Mouse (Mus musculus) brain, embryonic 14.5 days (tissue): ENCODE measurements around the gene Il6ra. TPM values are rescaled to one million over a fixed set of nuclear protein-coding genes. Genes with fewer than 3 reads are reported as not detected.

Experiments
- DNase-seq: peaks from one replicate; pipeline ENCODE4 v3.0.0-alpha.2; 2011; ENCODE audit warnings: low read depth
- CTCF ChIP-seq: fragments of 200-500 bp; IDR thresholded peaks from 2 replicates; pipeline ENCODE4 v1.5.1; 2012; ENCODE audit warnings: inconsistent platforms, mild to moderate bottlenecking, moderate library complexity, borderline replicate concordance; ENCODE audit not compliant: insufficient read depth, insufficient read length; ENCODE audit errors: extremely low read depth
- POLR2A ChIP-seq: fragments of 200-500 bp; IDR thresholded peaks from 2 replicates; pipeline ENCODE4 v1.6.1; 2012; ENCODE audit warnings: mild to moderate bottlenecking, inconsistent platforms, borderline replicate concordance; ENCODE audit not compliant: poor library complexity, insufficient read depth, insufficient read length, severe bottlenecking; ENCODE audit errors: extremely low read depth
- polyA plus RNA-seq: library from polyadenylated mRNA; depleted of rRNA; stranded (reverse); fragments of >200 nt; gene quantifications from 2 replicates; pipeline ENCODE4 v1.2.3, GENCODE M21; 2012

The Il6ra gene
- polyA plus RNA-seq, 1 experiment, result 0.93 TPM

DNA sequence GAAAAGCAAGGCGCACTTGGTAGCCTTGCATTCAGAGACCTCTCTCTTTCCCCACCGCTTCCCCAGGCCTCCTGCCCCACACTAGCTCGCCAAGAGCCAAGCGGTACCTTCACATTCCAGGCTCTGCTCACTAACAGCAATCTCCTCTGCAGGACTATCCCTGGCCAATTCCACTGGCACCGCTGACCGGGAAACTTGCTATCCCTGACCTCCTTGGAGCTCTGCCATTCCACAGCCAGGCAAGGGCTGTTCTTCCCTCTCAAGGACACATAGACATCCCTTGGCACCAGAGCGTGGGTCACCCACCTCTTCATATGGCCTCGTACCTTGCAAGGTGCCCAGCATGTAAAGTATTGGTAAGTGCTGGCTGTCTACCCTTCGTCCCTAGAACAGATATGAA is 29.9 kb upstream of the Il6ra start:
- DNase-seq, result peak; percentile 12
- TF ChIP-seq POLR2A (no peak), CTCF (no peak)

DNA sequence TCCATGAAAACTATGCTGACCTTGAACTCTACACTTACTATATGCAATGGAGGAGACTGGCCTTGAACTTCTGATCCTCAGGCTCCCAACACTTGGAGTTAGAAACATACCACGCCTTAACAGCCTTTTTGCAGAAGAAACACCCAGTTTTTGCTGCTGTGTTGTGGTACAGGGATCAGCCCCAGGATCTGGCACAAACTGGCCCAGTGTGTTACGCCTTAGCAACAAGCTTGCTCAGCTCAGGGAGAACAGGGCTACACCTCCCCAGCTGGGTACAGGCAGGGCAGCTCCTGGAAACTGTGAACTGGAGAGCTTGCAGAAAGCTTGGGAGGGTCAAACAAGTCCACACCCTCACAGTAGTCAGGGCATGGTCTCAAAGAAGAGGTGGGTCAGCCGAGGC is 23.5 kb upstream of the Il6ra start:
- TF ChIP-seq POLR2A (no peak), CTCF (no peak)
- no peak for DNase-seq

DNA sequence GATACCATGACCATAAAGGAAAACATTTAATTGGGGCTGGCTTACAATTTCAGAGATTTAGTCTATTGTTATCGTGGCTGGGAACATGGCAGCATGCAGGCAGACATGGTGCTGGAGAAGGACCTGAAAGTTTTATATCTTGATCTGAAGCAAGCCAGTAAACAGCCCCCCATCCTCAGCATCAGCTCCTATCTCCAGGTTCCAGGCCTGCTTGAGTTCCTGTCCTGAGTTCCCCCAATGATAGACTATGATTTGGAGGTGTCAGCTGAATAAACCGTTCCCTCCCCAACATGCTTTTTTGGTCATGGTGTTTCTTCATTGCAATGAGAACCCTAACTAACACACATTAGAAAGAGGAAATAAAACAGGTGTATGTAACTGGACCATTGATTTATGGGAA is 19.9 kb upstream of the Il6ra start:
- TF ChIP-seq POLR2A (no peak), CTCF (no peak)

DNA sequence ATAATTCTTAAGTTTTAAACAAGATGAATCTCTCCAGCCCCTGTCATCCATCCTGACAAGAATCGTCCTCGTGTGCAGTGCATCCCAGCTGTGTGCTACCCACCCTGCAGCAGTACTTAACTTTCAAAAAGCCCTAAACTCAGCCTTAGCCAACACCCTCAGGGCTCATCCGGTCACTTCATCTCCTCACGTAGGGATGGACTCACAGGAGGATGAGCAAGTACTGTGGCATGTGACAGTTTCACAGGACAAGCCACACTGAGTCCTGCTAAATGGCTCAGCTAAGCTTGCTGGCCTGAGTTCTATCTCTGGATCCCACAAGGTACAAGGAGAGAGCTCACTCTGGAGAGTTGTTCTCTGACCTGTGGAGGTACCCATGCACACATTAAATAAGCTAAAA is 16.0 kb upstream of the Il6ra start:
- DNase-seq, result no peak
- TF ChIP-seq POLR2A, result no peak
- TF ChIP-seq CTCF, result no peak

More for the DNA sequence above, 19.9 kb upstream of the Il6ra start:
- DNase-seq, result no peak

DNA sequence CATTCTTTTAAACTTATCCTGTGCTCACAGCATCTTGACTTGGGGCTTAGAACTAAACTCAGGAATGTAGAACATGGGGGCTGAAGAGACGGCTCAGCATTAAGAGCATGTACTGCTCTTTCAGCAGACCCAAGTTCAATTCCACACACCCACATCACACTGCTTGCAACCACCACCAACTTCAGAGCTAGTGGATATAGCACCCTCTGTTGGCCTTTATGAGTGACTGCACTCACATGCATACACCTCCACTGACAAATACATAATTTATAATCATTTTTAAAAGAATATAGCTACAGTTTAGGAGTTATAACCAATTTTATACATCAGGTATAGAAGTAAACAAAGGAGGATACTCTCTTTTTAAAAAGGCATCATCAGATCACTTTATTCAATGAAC is 13.4 kb upstream of the Il6ra start:
- TF ChIP-seq POLR2A (no peak), CTCF (no peak)
- DNase-seq, result no peak

DNA sequence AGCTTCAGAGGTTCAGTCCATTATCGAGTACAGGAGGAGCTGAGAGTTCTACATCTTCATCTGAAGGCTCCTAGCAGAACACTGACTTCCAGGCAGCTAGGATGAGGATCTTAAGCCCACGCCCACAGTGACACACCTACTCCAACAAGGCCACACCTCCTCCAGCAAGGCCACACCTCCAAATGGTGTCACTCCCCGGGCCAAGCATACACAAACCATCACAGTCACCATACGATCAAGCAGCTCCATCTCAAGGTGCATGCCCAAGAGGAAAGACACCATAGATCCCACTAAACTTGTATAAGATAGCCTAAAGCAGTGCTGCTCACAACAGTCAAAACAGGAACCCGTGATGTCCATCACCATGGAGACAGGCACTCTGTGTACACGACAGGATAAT is 7.7 kb upstream of the Il6ra start:
- TF ChIP-seq CTCF, result no peak
- no peak for TF ChIP-seq POLR2A
- DNase-seq, result no peak

DNA sequence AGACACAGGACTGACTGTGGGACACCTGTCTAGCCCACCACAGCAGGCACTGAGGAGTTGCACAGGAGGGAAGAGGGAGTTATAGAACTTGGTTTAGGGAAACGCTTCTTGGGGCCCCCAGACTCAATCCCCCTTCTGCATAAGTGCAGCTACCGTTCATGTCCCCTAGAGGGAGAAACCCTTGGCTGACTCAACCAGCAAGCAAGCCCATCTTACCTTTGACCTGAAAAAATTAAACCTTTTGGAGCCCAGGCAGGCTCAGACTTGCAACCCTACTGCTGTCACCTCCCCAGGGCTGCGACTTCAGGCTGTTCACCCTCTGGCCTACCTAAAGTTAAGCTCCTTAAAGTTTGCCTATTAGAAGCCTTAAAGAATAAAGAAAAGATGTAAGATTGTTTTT is 4.4 kb upstream of the Il6ra start:
- TF ChIP-seq CTCF, result 0 out of 2 replicates have a peak, but pooled peaks have one; percentile 7
- no peak for TF ChIP-seq POLR2A
- DNase-seq, result no peak

DNA sequence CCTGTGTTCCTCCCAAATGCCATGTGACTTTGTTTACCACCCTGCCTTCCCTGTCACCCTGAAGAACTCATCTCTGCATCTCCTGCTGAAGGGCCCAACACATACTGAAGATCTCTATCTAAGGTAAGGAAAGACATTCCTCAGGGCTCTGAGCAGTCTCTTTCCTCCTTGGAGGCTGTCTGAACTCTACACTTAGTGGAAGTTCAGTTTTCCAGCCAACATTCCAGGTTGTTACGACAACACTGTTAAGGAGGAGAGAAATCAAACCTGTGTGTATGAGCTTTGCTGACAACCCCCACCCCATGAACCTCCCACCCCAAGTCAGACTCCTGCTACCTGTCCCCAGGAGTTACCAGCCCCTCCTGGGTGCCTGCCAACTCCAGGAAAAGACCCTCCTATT is 3.6 kb upstream of the Il6ra start:
- DNase-seq, result no peak
- TF ChIP-seq CTCF, result no peak
- TF ChIP-seq POLR2A, result no peak

DNA sequence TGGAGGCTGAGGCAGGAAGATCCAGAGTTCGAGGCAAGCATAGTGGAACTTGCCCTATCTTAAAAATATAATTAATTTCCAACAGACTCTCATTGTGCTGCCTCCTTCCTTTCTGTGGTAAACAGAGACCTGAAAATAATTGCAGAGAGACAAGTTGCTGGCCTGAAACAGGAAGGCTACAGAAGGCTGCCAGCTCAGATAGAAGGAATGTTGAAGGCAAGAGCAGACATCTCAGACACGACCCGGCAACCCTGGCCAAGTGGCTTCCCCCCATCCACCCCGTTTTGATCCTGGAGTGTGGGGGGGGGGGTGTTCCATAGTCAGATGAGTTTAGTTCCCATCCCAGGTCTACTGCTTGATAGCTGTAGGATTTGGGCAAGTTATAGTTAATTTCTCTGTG is 1.7 kb upstream of the Il6ra start:
- no peak for DNase-seq
- TF ChIP-seq CTCF (no peak), POLR2A (no peak)

DNA sequence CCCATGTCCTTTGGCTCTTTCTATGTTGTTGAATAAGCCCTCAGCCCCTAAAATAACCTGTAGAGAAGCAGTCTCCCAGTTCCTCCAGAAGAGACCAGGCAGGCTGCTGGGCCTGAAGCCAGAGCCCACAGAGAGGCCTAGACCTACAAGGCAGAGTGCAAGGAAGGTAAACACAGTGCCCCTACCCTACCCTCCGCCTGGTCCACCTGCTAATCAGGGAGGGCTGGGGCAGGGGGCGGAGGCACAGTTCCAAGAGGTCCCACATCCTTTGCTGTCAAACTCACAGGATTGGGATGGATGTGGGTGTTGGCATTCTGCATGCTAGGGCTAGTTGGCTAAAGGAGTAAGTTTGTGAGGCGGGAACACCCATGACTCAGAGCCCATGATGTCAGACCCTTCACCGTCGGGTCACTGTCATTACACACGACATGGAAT is 871 bp downstream of the Il6ra start:
- no peak for TF ChIP-seq POLR2A
- no peak for DNase-seq

DNA sequence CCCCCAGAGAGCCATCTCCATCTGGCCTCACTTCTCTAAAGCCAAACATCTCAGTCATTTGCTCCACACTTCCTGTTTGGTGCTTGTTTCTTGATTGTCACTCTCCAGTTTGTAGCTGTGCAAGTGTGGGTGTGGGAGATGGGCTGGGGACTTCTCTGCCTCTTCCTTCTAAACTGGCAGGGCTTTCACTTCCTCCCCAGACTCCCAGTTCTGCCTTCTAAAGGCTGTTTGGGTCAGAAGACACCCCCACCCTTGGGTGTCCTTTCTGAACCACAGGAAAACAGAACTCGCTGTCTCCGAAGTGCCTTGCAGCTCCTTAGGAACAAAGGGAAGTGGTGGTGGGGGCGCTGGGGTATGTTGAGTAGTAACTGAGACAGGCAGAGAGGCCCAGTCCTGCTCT is 1.8 kb downstream of the Il6ra start:
- TF ChIP-seq POLR2A (no peak), CTCF (no peak)
- DNase-seq, result no peak

DNA sequence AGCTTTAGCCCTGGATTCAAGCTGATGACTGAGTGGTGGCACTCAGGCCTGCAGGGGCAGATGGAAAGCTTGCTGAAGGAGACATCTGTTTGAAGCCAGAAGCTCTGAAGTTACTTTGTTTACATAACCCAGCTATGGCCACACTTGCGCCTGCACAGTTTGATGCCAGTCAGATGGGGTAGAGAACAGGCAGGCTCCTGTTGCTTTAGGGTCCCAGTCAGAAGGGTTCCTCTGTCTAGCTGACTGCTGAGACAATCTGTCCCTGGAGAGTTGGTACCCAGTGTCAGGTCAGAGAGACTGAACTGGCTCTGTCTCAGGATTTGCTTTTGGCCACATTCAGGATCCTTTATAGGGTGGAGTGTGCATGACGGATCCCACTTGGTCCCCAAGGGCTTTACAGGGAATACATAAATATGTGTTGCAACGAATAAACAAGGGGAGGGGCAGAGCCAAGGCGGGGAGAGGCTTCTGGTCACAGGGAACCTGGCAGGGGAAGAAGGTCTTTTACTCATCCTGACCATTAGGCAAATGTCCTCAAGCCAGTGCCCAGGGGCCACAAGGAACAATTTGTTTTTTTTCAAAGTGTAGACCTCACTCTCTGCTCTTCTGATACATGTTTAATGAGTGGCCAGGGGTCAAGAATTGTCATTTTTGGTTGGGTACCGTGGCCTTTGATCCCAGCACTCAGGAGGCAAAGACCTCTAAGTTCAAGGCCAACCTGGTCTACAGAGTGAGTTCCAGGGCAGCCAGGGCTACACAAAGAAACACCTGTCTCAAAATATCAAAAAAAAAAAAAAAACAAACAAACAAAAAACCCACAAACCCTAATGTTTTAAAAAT is 3.1 kb downstream of the Il6ra start:
- no peak for DNase-seq
- TF ChIP-seq POLR2A, result no peak
- no peak for TF ChIP-seq CTCF

DNA sequence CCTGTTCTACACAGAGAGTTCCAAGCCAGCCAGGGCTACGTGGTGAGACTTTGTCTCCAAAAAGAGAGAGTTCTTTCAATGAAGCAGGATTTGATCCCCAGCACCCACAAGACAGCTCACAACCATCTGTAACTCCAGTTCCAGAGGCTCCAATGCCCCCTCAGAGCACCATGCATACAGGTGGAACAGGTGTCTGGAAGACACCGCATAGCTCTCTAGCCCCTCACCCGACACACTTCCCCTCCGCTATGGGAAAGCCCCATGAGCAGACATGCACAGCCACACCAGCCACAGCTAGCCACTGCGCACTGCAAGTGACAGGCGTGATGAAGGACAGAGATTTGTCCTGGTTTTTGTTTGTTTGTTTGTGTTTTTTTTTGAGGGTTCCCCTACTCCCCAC is 4.2 kb downstream of the Il6ra start:
- TF ChIP-seq POLR2A (no peak), CTCF (no peak)
- DNase-seq, result no peak
